Mouse (Mus musculus) cortical plate, adult 2 months (tissue): Measurements from ENCODE around the gene Hvcn1.

Experiments used
- CTCF ChIP-seq: fragments of 200-500 bp; IDR thresholded peaks from 2 replicates; pipeline ENCODE4 v1.5.1; 2011; ENCODE audit warnings: mild to moderate bottlenecking, control low read depth, low read length; ENCODE audit not compliant: insufficient read depth; ENCODE audit errors: extremely low read depth
- POLR2A ChIP-seq: fragments of 200-500 bp; IDR thresholded peaks from 2 replicates; pipeline ENCODE4 v1.6.1; 2011; ENCODE audit warnings: mild to moderate bottlenecking, low read length, control low read depth; ENCODE audit not compliant: insufficient read depth; ENCODE audit errors: extremely low read depth

- TF ChIP-seq CTCF = no peak
- TF ChIP-seq POLR2A = peak; percentile 40; the same call in 1 of the 2 replicates
Measured at GRCm38 (mm10) chr5:122157827-122158381, 48.7 kb upstream of the Hvcn1 start, which contains the start of gene Ppp1cc.
